Mouse (Mus musculus) heart, adult 10 weeks (tissue): ENCODE data around the gene Rapgef5. TPM values are rescaled to one million over a fixed set of nuclear protein-coding genes. Genes with fewer than 3 reads are reported as not detected.

Experiments
- polyA plus RNA-seq: library from polyadenylated mRNA; stranded (reverse); fragments of 350-450 nt; fragmentation: Illumina TruSeq; extraction: RNeasy Lipid Tissue Mini Kit (QIAGEN cat#74804); gene quantifications from one replicate; pipeline ENCODE4 v1.2.3, GENCODE M21; 2014; ENCODE audit warnings: low read depth, low replicate concordance

Rapgef5 gene
- polyA plus RNA-seq: 19.9 TPM

DNA sequence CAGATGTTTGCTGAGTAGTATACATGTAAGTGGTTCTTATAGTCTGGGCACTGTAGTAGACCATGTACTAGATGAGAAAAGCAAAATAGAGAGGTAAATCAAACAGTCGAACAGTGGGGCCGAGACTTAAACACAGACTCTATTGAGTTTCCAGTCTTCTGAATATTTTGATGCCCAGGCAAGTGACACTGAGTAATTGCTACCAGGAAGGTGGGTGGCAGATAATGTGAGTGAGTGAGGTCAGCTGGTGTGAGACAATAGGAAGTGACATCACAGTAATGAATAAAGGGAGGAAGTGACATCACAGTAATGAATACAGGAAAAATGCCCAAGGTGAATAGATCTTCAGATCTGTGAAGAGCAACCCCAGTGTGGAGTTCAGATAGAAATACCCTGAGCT, at the start of gene Rapgef5:
Gene Rapgef5, plus strand, starts transcription at position 301 of the 400 bp plus-strand sequence.

DNA sequence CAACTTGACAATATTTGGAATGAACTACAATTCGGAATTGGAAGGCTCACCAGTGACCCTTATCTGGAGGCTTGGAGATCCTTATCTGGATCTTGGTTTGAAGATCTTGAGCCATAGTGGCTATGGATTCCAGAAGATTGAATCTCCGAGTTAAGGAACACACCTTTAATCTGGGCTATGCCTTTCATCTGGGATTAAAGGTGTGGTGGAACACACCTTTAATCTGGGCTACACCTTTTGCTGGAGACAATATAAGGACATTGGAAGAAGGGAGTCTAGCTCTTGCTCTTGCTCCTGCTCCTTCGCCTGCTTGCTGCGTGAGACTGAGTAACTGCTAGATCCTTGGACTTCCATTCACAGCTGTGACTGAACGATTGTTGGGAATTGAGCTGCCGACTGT, 287.7 kb downstream of the Rapgef5 start, which contains the start of gene Cdca7l:
Gene Cdca7l, plus strand, starts transcription at position 301 of the 400 bp plus-strand sequence.

